Mouse (Mus musculus) small intestine, adult 2 months (tissue): ENCODE measurements around the gene Plppr1.

ENCODE experiments used
- CTCF ChIP-seq: fragments of 200-500 bp; IDR thresholded peaks from 2 replicates; pipeline ENCODE4 v1.5.1; 2012; ENCODE audit warnings: low read depth, mild to moderate bottlenecking, control low read depth, inconsistent platforms, low read length, moderate library complexity, mixed read lengths; ENCODE audit not compliant: insufficient replicate concordance, insufficient read length; ENCODE audit errors: extremely low read depth
- POLR2A ChIP-seq: fragments of 200-500 bp; IDR thresholded peaks from 2 replicates; pipeline ENCODE4 v1.6.1; 2012; ENCODE audit warnings: low read depth, mild to moderate bottlenecking, control low read depth, inconsistent platforms, low read length, moderate library complexity

DNA sequence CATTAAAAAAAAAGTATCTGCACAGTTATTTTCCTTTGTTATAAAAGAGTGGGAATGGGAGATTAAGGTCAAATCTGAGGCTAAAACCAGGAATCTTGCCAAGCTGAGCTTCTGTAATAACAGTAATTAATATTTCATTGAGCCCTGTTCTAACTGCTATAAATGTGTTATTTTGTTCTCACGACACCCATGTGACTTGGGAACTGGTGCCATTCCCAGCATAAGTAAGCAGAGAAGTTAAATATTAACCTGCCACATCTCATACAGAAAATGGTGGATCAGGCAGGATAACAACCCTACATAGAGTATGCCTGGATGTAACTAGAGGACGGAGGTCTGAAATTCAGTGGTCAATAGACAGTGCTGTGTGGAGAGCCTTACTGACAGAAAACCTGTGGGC lies 90.2 kb downstream of the Plppr1 start:
- no peak for TF ChIP-seq CTCF
- no peak for TF ChIP-seq POLR2A
